Mouse (Mus musculus): ENCODE data around the gene 1810055G02Rik. TPM values are rescaled to one million over a fixed set of nuclear protein-coding genes. Genes with fewer than 3 reads are reported as not detected.

1810055G02Rik gene
- polyA plus RNA-seq, 1 experiment from 2014 or later: 238 TPM

GRCm38 (mm10) chr19:3743851-3744512, 35.9 kb downstream of the 1810055G02Rik start:
- Histone ChIP-seq H3K4me3 (ENCODE audit: low read depth, low read length) (peak overlapping the region; percentile 48), H3K4me1 (replicated peaks; ENCODE audit: control insufficient read depth, insufficient read depth, low read length) (no peaks in the 10 kb centered on the region), H3K4me2 (replicated peaks; ENCODE audit: low read depth) (peak overlapping the region; percentile 80), H3K36me3 (ENCODE audit: control insufficient read depth, insufficient read depth) (no peaks in the 10 kb centered on the region), H3K9me3 (ENCODE audit: control insufficient read depth) (no peaks in the 10 kb centered on the region), H3K27me3 (replicated peaks; ENCODE audit: control insufficient read depth, insufficient read depth, low read length) (no peaks in the 10 kb centered on the region), H3K27ac (ENCODE audit: low read depth, low read length) (peak overlapping the region; percentile 21; the same call in 1 of the 2 replicates), H3K9ac (ENCODE audit: low read depth, low read length) (no peak overlapping the region)
- 3% methylated on average over 13 of the region's 13 CpGs for WGBS
- peak; percentile 45 for TF ChIP-seq CTCF (IDR thresholded peaks at IDR 0.05; ENCODE audit: low read depth)
- 0 out of 2 replicates have a peak, but pooled peaks have one; percentile 38 for ATAC-seq

GRCm38 (mm10) chr19:3752621-3753239, 44.6 kb downstream of the 1810055G02Rik start:
- Histone ChIP-seq H3K36me3 (ENCODE audit: control insufficient read depth, insufficient read depth) (no peaks in the 10 kb centered on the region), H3K9me3 (ENCODE audit: control insufficient read depth) (no peaks in the 10 kb centered on the region), H3K4me2 (replicated peaks; ENCODE audit: low read depth) (peak overlapping the region; percentile 24; the same call in 1 of the 2 replicates), H3K9ac (ENCODE audit: low read depth, low read length) (no peak overlapping the region), H3K4me3 (ENCODE audit: low read depth, low read length) (no peak overlapping the region), H3K4me1 (replicated peaks; ENCODE audit: control insufficient read depth, insufficient read depth, low read length) (no peaks in the 10 kb centered on the region), H3K27ac (ENCODE audit: low read depth, low read length) (peak overlapping the region; percentile 74), H3K27me3 (replicated peaks; ENCODE audit: control insufficient read depth, insufficient read depth, low read length) (no peaks in the 10 kb centered on the region)
- ATAC-seq: peak; percentile 86
- WGBS: 22% methylated on average over 8 of the region's 8 CpGs
- no peak for TF ChIP-seq CTCF (IDR thresholded peaks at IDR 0.05; ENCODE audit: low read depth)

- no peak for TF ChIP-seq CTCF (IDR thresholded peaks at IDR 0.05; ENCODE audit: low read depth)
- H3K9ac ChIP-seq (ENCODE audit: low read depth, low read length): no peak overlapping the region
- H3K27me3 ChIP-seq (replicated peaks; ENCODE audit: control insufficient read depth, insufficient read depth, low read length): no peaks in the 10 kb centered on the region
- no peak overlapping the region for H3K4me3 ChIP-seq (ENCODE audit: low read depth, low read length)
- peak overlapping the region; percentile 74; the same call in 1 of the 2 replicates for H3K27ac ChIP-seq (ENCODE audit: low read depth, low read length)
- no peaks in the 10 kb centered on the region for H3K9me3 ChIP-seq (ENCODE audit: control insufficient read depth)
- no peaks in the 10 kb centered on the region for H3K4me1 ChIP-seq (replicated peaks; ENCODE audit: control insufficient read depth, insufficient read depth, low read length)
- no peaks in the 10 kb centered on the region for H3K36me3 ChIP-seq (ENCODE audit: control insufficient read depth, insufficient read depth)
- 63% methylated on average over 1 of the region's 1 CpGs for WGBS
- ATAC-seq: peak; percentile 64
- no peak overlapping the region for H3K4me2 ChIP-seq (replicated peaks; ENCODE audit: low read depth)
Observed at GRCm38 (mm10) chr19:3753240-3753633, 45.1 kb downstream of the 1810055G02Rik start.

- Histone ChIP-seq H3K36me3 (ENCODE audit: control insufficient read depth, insufficient read depth) (no peaks in the 10 kb centered on the region), H3K9me3 (ENCODE audit: control insufficient read depth) (no peaks in the 10 kb centered on the region), H3K4me3 (ENCODE audit: low read depth, low read length) (no peak overlapping the region), H3K27me3 (replicated peaks; ENCODE audit: control insufficient read depth, insufficient read depth, low read length) (no peaks in the 10 kb centered on the region), H3K4me2 (replicated peaks; ENCODE audit: low read depth) (no peak overlapping the region), H3K4me1 (replicated peaks; ENCODE audit: control insufficient read depth, insufficient read depth, low read length) (no peaks in the 10 kb centered on the region), H3K9ac (ENCODE audit: low read depth, low read length) (no peak overlapping the region), H3K27ac (ENCODE audit: low read depth, low read length) (no peak overlapping the region)
- TF ChIP-seq CTCF (IDR thresholded peaks at IDR 0.05; ENCODE audit: low read depth): no peak
- WGBS: 45% methylated on average over 8 of the region's 8 CpGs
- no peak for ATAC-seq
Observed at GRCm38 (mm10) chr19:3753738-3754137, 45.6 kb downstream of the 1810055G02Rik start.

- ATAC-seq: no peak
- Histone ChIP-seq H3K4me3 (ENCODE audit: low read depth, low read length) (no peak overlapping the region), H3K4me1 (replicated peaks; ENCODE audit: control insufficient read depth, insufficient read depth, low read length) (no peaks in the 10 kb centered on the region), H3K9ac (ENCODE audit: low read depth, low read length) (no peak overlapping the region), H3K27me3 (replicated peaks; ENCODE audit: control insufficient read depth, insufficient read depth, low read length) (no peaks in the 10 kb centered on the region), H3K4me2 (replicated peaks; ENCODE audit: low read depth) (no peak overlapping the region), H3K9me3 (ENCODE audit: control insufficient read depth) (no peaks in the 10 kb centered on the region), H3K36me3 (ENCODE audit: control insufficient read depth, insufficient read depth) (no peaks in the 10 kb centered on the region), H3K27ac (ENCODE audit: low read depth, low read length) (no peak overlapping the region)
- no peak for TF ChIP-seq CTCF (IDR thresholded peaks at IDR 0.05; ENCODE audit: low read depth)
- WGBS: 57% methylated on average over 1 of the region's 1 CpGs
Observed at GRCm38 (mm10) chr19:3757861-3758260, 49.8 kb downstream of the 1810055G02Rik start.

GRCm38 (mm10) chr19:3765221-3765820, 57.2 kb downstream of the 1810055G02Rik start:
- H3K36me3 ChIP-seq (ENCODE audit: control insufficient read depth, insufficient read depth): no peaks in the 10 kb centered on the region
- 85% methylated on average over 4 of the region's 4 CpGs for WGBS
- no peaks in the 10 kb centered on the region for H3K4me1 ChIP-seq (replicated peaks; ENCODE audit: control insufficient read depth, insufficient read depth, low read length)
- no peaks in the 10 kb centered on the region for H3K27me3 ChIP-seq (replicated peaks; ENCODE audit: control insufficient read depth, insufficient read depth, low read length)
- no peaks in the 10 kb centered on the region for H3K9me3 ChIP-seq (ENCODE audit: control insufficient read depth)
- H3K4me2 ChIP-seq (replicated peaks; ENCODE audit: low read depth): no peak overlapping the region
- no peak overlapping the region for H3K27ac ChIP-seq (ENCODE audit: low read depth, low read length)
- TF ChIP-seq CTCF (IDR thresholded peaks at IDR 0.05; ENCODE audit: low read depth): no peak
- no peak overlapping the region for H3K4me3 ChIP-seq (ENCODE audit: low read depth, low read length)
- H3K9ac ChIP-seq (ENCODE audit: low read depth, low read length): no peak overlapping the region
- no peak for ATAC-seq
